Mouse (Mus musculus) limb, embryonic 10.5 days (tissue): ENCODE results near the gene Olfr770. TPM values are rescaled to one million over a fixed set of nuclear protein-coding genes. Genes with fewer than 3 reads are reported as not detected.
"Not testable (repeated sequence)": the region's sequence is repeated elsewhere in the genome, so short reads cannot be mapped to it uniquely, and the experiment has no call there.

Experiments used
- DNase-seq: peaks from one replicate; pipeline ENCODE4 v3.0.0-alpha.2; 2017; ENCODE audit warnings: low spot score
- H3K27ac ChIP-seq: fragments of 300-500 bp; sonication (generic); 2 replicates; pipeline ENCODE4 v1.5.1; 2016; ENCODE audit warnings: mild to moderate bottlenecking
- H3K27me3 ChIP-seq: fragments of 300-500 bp; sonication (generic); 2 replicates; pipeline ENCODE4 v1.6.1; 2016; ENCODE audit warnings: low read depth, mild to moderate bottlenecking; ENCODE audit not compliant: poor library complexity, severe bottlenecking
- H3K36me3 ChIP-seq: fragments of 300-500 bp; sonication (generic); 2 replicates; pipeline ENCODE4 v1.6.1; 2016; ENCODE audit warnings: mild to moderate bottlenecking, moderate library complexity
- H3K4me1 ChIP-seq: fragments of 300-500 bp; sonication (generic); 2 replicates; pipeline ENCODE4 v1.6.1; 2016
- H3K4me3 ChIP-seq: fragments of 300-500 bp; sonication (generic); 2 replicates; pipeline ENCODE4 v1.5.1; 2016; ENCODE audit warnings: mild to moderate bottlenecking, moderate library complexity
- H3K9me3 ChIP-seq: fragments of 300-500 bp; sonication (generic); replicated peaks from 2 replicates; pipeline ENCODE4 v1.6.1; 2016; ENCODE audit warnings: mild to moderate bottlenecking
- WGBS: fragments of 180-500 bp; shearing (Covaris S2); methylation state at CpG from one replicate; pipeline ENCODE4 v1.1.7; 2016; 5-methylcytosine and 5-hydroxymethylcytosine counted together
- polyA plus RNA-seq: library from polyadenylated mRNA; unstranded; fragments of >200 nt; fragmentation: Nextera tagmentation; extraction: Ambion mirVana; gene quantifications from 2 replicates; pipeline ENCODE4 v1.2.1, GENCODE M21; 2016

Olfr770 gene
- polyA plus RNA-seq: not detected in 2 replicates

- no peaks in the 10 kb centered on the region for H3K27me3 ChIP-seq
- no peak for DNase-seq
- no peaks in the 10 kb centered on the region for H3K9me3 ChIP-seq
- H3K36me3 ChIP-seq: no peaks in the 10 kb centered on the region
- WGBS: 90% methylated on average over 2 of the region's 2 CpGs
- no peak within 1 kb of the TSS for H3K27ac ChIP-seq
- H3K4me3 ChIP-seq: no peak within 1 kb of the TSS
- H3K4me1 ChIP-seq: no peaks in the 10 kb centered on the region
Observed at GRCm38 (mm10) chr10:129138898-129139297, at the start of gene Olfr770. Gene Olfr770, minus strand, starts transcription at chr10:129138998.

GRCm38 (mm10) chr10:129187319-129187718, 48.5 kb upstream of the Olfr770 start, which contains the start of gene Olfr773:
Gene Olfr773, minus strand, starts transcription at chr10:129187419.
- not testable (repeated sequence) for H3K9me3 ChIP-seq, H3K4me3 ChIP-seq, H3K27ac ChIP-seq, H3K4me1 ChIP-seq, DNase-seq, H3K27me3 ChIP-seq, H3K36me3 ChIP-seq

- not testable (repeated sequence) for DNase-seq, H3K9me3 ChIP-seq, H3K4me1 ChIP-seq, H3K36me3 ChIP-seq, H3K27ac ChIP-seq, H3K4me3 ChIP-seq, H3K27me3 ChIP-seq
- 90% methylated on average over 4 of the region's 4 CpGs for WGBS
Observed at GRCm38 (mm10) chr10:129177821-129178220, 39.0 kb upstream of the Olfr770 start, which contains the start of gene Olfr772. Gene Olfr772, minus strand, starts transcription at chr10:129177921.

GRCm38 (mm10) chr10:129164651-129165050, 25.9 kb upstream of the Olfr770 start, which contains the start of gene Olfr771:
Gene Olfr771, minus strand, starts transcription at chr10:129164751.
- no peak within 1 kb of the TSS for H3K4me3 ChIP-seq
- H3K27me3 ChIP-seq: no peaks in the 10 kb centered on the region
- no peaks in the 10 kb centered on the region for H3K4me1 ChIP-seq
- no peak for DNase-seq
- WGBS: 88% methylated on average over 1 of the region's 1 CpGs
- no peak within 1 kb of the TSS for H3K27ac ChIP-seq
- no peaks in the 10 kb centered on the region for H3K9me3 ChIP-seq
- no peaks in the 10 kb centered on the region for H3K36me3 ChIP-seq

GRCm38 (mm10) chr10:129117761-129118160, 21.0 kb downstream of the Olfr770 start, which contains the start of gene Olfr769:
Gene Olfr769, minus strand, starts transcription at chr10:129117861.
- Histone ChIP-seq H3K27me3 (no peaks in the 10 kb centered on the region), H3K27ac (no peak within 1 kb of the TSS), H3K36me3 (no peaks in the 10 kb centered on the region), H3K4me3 (no peak within 1 kb of the TSS), H3K9me3 (no peaks in the 10 kb centered on the region), H3K4me1 (no peaks in the 10 kb centered on the region)
- DNase-seq: no peak
- WGBS: 90% methylated on average over 2 of the region's 2 CpGs

- H3K27me3 ChIP-seq: no peaks in the 10 kb centered on the region
- no peaks in the 10 kb centered on the region for H3K36me3 ChIP-seq
- DNase-seq: no peak
- H3K9me3 ChIP-seq: no peaks in the 10 kb centered on the region
- 94% methylated on average over 3 of the region's 3 CpGs for whole genome bisulfite sequencing
- H3K27ac ChIP-seq: no peak overlapping the region
- H3K4me3 ChIP-seq: no peak overlapping the region
- no peaks in the 10 kb centered on the region for H3K4me1 ChIP-seq
Observed at GRCm38 (mm10) chr10:129115146-129115545, 23.7 kb downstream of the Olfr770 start.

- Histone ChIP-seq H3K4me3 (no peak overlapping the region), H3K9me3 (no peaks in the 10 kb centered on the region), H3K36me3 (no peaks in the 10 kb centered on the region), H3K27me3 (no peaks in the 10 kb centered on the region), H3K27ac (no peak overlapping the region), H3K4me1 (no peaks in the 10 kb centered on the region)
- no peak for DNase-seq
- WGBS: 58% methylated on average over 3 of the region's 3 CpGs
Observed at GRCm38 (mm10) chr10:129101231-129101630, 37.6 kb downstream of the Olfr770 start.

- H3K27me3 ChIP-seq: no peaks in the 10 kb centered on the region
- H3K27ac ChIP-seq: no peak within 1 kb of the TSS
- no peaks in the 10 kb centered on the region for H3K9me3 ChIP-seq
- DNase-seq: no peak
- H3K4me3 ChIP-seq: no peak within 1 kb of the TSS
- WGBS: 96% methylated on average over 1 of the region's 1 CpGs
- no peaks in the 10 kb centered on the region for H3K4me1 ChIP-seq
- no peaks in the 10 kb centered on the region for H3K36me3 ChIP-seq
Observed at GRCm38 (mm10) chr10:129099275-129099674, 39.5 kb downstream of the Olfr770 start, which contains the start of gene Olfr768. Gene Olfr768, minus strand, starts transcription at chr10:129099375.

- H3K4me3 ChIP-seq, H3K4me1 ChIP-seq, H3K27me3 ChIP-seq, H3K27ac ChIP-seq, H3K9me3 ChIP-seq, DNase-seq, H3K36me3 ChIP-seq: not testable (repeated sequence)
Observed at GRCm38 (mm10) chr10:129082810-129083209, 56.0 kb downstream of the Olfr770 start, which contains the start of gene Olfr767. Gene Olfr767, minus strand, starts transcription at chr10:129082910.

Other genes with a start within 250 kb of the Olfr770 start
- gene Gdf11, start 247.3 kb downstream of the Olfr770 start, polyA plus RNA-seq: 16.2 TPM in 2 replicates
- 430 and 439 TPM in 2 replicates for gene Cd63, start 238.0 kb downstream of the Olfr770 start, polyA plus RNA-seq
- 9.2 and 10.2 TPM in 2 replicates for gene Rdh5, start 216.1 kb downstream of the Olfr770 start, polyA plus RNA-seq
- 168 and 182 TPM in 2 replicates for gene Bloc1s1, start 215.0 kb downstream of the Olfr770 start, polyA plus RNA-seq
- 0.15 and 0.24 TPM in 2 replicates for gene Itga7, start 205.2 kb downstream of the Olfr770 start, polyA plus RNA-seq
- gene Mettl7b, start 178.0 kb downstream of the Olfr770 start, polyA plus RNA-seq: 0.11 TPM in 1 of 2 replicates, not detected in the other
- gene Olfr9, start 149.6 kb downstream of the Olfr770 start, polyA plus RNA-seq: not detected in 2 replicates
- not detected in 2 replicates for gene Olfr763, start 128.2 kb downstream of the Olfr770 start, polyA plus RNA-seq
- gene Olfr764-ps1, start 99.1 kb downstream of the Olfr770 start, polyA plus RNA-seq: not detected in 2 replicates
- gene Olfr765, start 89.0 kb downstream of the Olfr770 start, polyA plus RNA-seq: not detected in 2 replicates
- gene Olfr766-ps1, start 70.0 kb downstream of the Olfr770 start, polyA plus RNA-seq: not detected in 2 replicates
- gene Olfr767, start 56.1 kb downstream of the Olfr770 start, polyA plus RNA-seq: not detected in 2 replicates
- not detected in 2 replicates for gene Olfr768, start 39.6 kb downstream of the Olfr770 start, polyA plus RNA-seq
- gene Olfr769, start 21.1 kb downstream of the Olfr770 start, polyA plus RNA-seq: not detected in 2 replicates
- not detected in 2 replicates for gene Olfr771, start 25.8 kb upstream of the Olfr770 start, polyA plus RNA-seq
- gene Olfr772, start 38.9 kb upstream of the Olfr770 start, polyA plus RNA-seq: not detected in 2 replicates
- gene Olfr773, start 48.4 kb upstream of the Olfr770 start, polyA plus RNA-seq: not detected in 2 replicates
- not detected in 2 replicates for gene Olfr774, start 97.2 kb upstream of the Olfr770 start, polyA plus RNA-seq
- gene Olfr775, start 109.4 kb upstream of the Olfr770 start, polyA plus RNA-seq: not detected in 2 replicates
- gene Olfr776, start 120.1 kb upstream of the Olfr770 start, polyA plus RNA-seq: not detected in 2 replicates
- not detected in 2 replicates for gene Olfr777, start 132.5 kb upstream of the Olfr770 start, polyA plus RNA-seq
- gene Olfr780, start 179.1 kb upstream of the Olfr770 start, polyA plus RNA-seq: not detected in 2 replicates
- not detected in 2 replicates for gene Olfr781, start 189.9 kb upstream of the Olfr770 start, polyA plus RNA-seq
- not detected in 2 replicates for gene Olfr782, start 209.9 kb upstream of the Olfr770 start, polyA plus RNA-seq
- gene Olfr784, start 245.1 kb upstream of the Olfr770 start, polyA plus RNA-seq: 0.08 and 0.13 TPM in 2 replicates